Mouse (Mus musculus) neural tube, embryonic 10.5 days (tissue): ENCODE results near the gene Dzip1l.

Experiments
- DNase-seq: peaks from one replicate; pipeline ENCODE4 v3.0.0-alpha.2; 2017; ENCODE audit warnings: low spot score; ENCODE audit errors: extremely low spot score

Dzip1l gene

GRCm38 (mm10) chr9:99710297-99710696 lies 81.0 kb downstream of the Dzip1l start:
- no peak for DNase-seq

GRCm38 (mm10) chr9:99717134-99717533 lies 87.8 kb downstream of the Dzip1l start, which contains the start of gene Cldn18:
Gene Cldn18, minus strand, starts transcription at chr9:99717267.
- no peak for DNase-seq
